ENCODE assay signal across 9 mouse cellular contexts in the genomic region with DNA sequence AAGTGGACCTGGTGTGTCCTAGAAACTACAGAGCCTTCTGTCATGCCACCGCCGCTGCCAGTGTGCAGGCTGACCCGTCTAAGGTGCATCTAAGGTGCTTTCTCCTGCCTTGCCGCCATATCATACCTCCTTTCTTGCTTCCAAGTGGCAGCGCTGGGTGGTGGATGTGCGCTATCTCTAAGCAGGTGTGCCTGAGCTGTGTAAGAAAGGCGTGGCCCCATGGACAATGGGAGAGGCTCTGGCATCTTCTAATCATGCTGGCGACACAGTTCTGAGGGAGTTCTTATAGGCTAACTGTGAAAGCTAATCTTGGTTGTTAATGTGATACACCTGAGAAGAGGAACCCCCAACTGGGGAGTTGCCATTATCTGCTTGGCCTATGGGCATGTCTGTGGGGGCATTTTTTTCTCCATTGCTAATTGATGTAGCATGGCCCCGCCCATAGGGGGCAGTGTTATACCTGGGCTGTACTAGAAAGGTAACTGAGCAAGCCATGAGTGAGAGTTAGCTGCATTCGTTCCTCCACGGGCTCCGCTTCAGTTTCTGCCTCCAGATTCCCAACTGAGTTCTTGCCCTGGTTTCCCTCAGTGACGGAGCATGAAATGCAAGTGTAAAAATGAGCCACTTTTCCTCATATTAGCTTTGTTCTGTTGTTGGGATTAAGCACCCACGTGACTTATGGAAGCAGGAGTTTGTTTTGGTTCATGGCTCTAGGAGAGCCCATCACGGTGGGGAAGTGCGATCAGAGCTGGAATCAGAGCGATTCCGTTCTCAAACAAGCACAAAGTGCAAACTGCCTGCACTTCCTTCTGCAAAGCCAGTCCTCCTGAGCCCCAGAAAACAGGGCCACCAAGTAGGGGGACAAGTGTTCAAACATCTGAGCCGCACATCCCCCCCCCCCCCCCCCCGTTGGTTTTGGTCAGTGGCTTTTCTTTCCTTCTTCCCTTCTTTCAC. TPM values are rescaled to one million over a fixed set of nuclear protein-coding genes. Genes with fewer than 3 reads are reported as not detected.
DNase-seq lines count a peak whose midpoint lies in the region; ATAC-seq lines count a peak whose summit lies in the region.
"Had no signal": no experiment of that assay in that cellular context is flagged by ENCODE, and none has a peak within 500 bp of the region (broad histone marks: within the 10 kb centered on the region; RNA-seq: fewer than 3 reads in every experiment).

No protein-coding gene starts in this region.

- H3K4me1 ChIP-seq in forebrain, embryonic 12.5 days: 0 out of 2 replicates have a peak, but pooled peaks cover 5% of the 10 kb centered on the region
- no peaks in the 10 kb centered on the region for H3K4me1 ChIP-seq in intestine, embryonic 16.5 days (ENCODE audit: control insufficient read depth, insufficient read depth, low read length)
- H3K4me1 ChIP-seq in lung, embryonic 16.5 days (replicated peaks; ENCODE audit: control insufficient read depth, insufficient read depth, low read length): no peaks in the 10 kb centered on the region
- H3K4me1 ChIP-seq: limb, embryonic 15.5 days had no signal

- no peak overlapping the region for H3K4me3 ChIP-seq in forebrain, embryonic 12.5 days (replicated peaks)
- no peak overlapping the region for H3K4me3 ChIP-seq in intestine, embryonic 16.5 days (ENCODE audit: low read length)
- peak overlapping the region; percentile 26 for H3K4me3 ChIP-seq in lung, embryonic 16.5 days (ENCODE audit: low read length)
- H3K4me3 ChIP-seq: limb, embryonic 15.5 days had no signal

- H3K4me2 ChIP-seq in forebrain, embryonic 12.5 days: 0 out of 2 replicates have a peak overlapping the region, but pooled peaks have one; percentile 15
- H3K4me2 ChIP-seq in intestine, embryonic 16.5 days (ENCODE audit: low read depth, low read length): peak overlapping the region; percentile 37
- H3K4me2 ChIP-seq in lung, embryonic 16.5 days (ENCODE audit: low read depth, low read length): peak overlapping the region; percentile 46
- H3K4me2 ChIP-seq: limb, embryonic 15.5 days had no signal

- ATAC-seq in forebrain, embryonic 12.5 days (ENCODE audit: low FRiP score): no peak
- peak; percentile 66 for ATAC-seq in intestine, embryonic 16.5 days
- ATAC-seq in lung, embryonic 16.5 days (ENCODE audit: low read depth): 0 out of 2 replicates have a peak, but pooled peaks have one; percentile 38

- peak; percentile 49 for DNase-seq in adrenal gland, adult 2 months
- no peak for DNase-seq in adrenal gland, postnatal 4 days (ENCODE audit: low spot score in 2 of 2)
- peak; percentile 56 for DNase-seq in R1 (ENCODE audit: low read depth, low spot score)
- DNase-seq in thymus, postnatal 0 days (ENCODE audit: low spot score): peak; percentile 35
- DNase-seq in spleen, postnatal 14 days (ENCODE audit: low spot score in 2 of 2): no peak

- no peaks in the 10 kb centered on the region for H3K9me3 ChIP-seq in forebrain, embryonic 12.5 days
- no peaks in the 10 kb centered on the region for H3K9me3 ChIP-seq in intestine, embryonic 16.5 days (ENCODE audit: control insufficient read depth, low read length)
- H3K9me3 ChIP-seq in lung, embryonic 16.5 days (ENCODE audit: control insufficient read depth, low read length): no peaks in the 10 kb centered on the region
- H3K9me3 ChIP-seq: limb, embryonic 15.5 days had no signal

- no peaks in the 10 kb centered on the region for H3K36me3 ChIP-seq in forebrain, embryonic 12.5 days (replicated peaks)
- H3K36me3 ChIP-seq in intestine, embryonic 16.5 days (ENCODE audit: control insufficient read depth, insufficient read depth, low read length): no peaks in the 10 kb centered on the region
- H3K36me3 ChIP-seq in lung, embryonic 16.5 days (ENCODE audit: control insufficient read depth, insufficient read depth, low read length): no peaks in the 10 kb centered on the region
- H3K36me3 ChIP-seq: limb, embryonic 15.5 days had no signal

- H3K27me3 ChIP-seq in forebrain, embryonic 12.5 days: no peaks in the 10 kb centered on the region
- no peaks in the 10 kb centered on the region for H3K27me3 ChIP-seq in intestine, embryonic 16.5 days (replicated peaks; ENCODE audit: control insufficient read depth, insufficient read depth, low read length)
- H3K27me3 ChIP-seq in lung, embryonic 16.5 days (ENCODE audit: control insufficient read depth, insufficient read depth, low read depth, low read length): no peaks in the 10 kb centered on the region
- H3K27me3 ChIP-seq: limb, embryonic 15.5 days had no signal

- no peak overlapping the region for H3K27ac ChIP-seq in forebrain, embryonic 12.5 days
- no peak overlapping the region for H3K27ac ChIP-seq in intestine, embryonic 16.5 days (ENCODE audit: low read length)
- no peak overlapping the region for H3K27ac ChIP-seq in lung, embryonic 16.5 days (ENCODE audit: low read length)
- H3K27ac ChIP-seq: limb, embryonic 15.5 days had no signal

- H3K9ac ChIP-seq in forebrain, embryonic 12.5 days: no peak overlapping the region
- no peak overlapping the region for H3K9ac ChIP-seq in intestine, embryonic 16.5 days (ENCODE audit: low read depth, low read length)
- peak overlapping the region; percentile 8; the same call in 1 of the 2 replicates for H3K9ac ChIP-seq in lung, embryonic 16.5 days (ENCODE audit: low read length)
- H3K9ac ChIP-seq: limb, embryonic 15.5 days had no signal

- 54% methylated on average over 20 of the region's 20 CpGs for WGBS in forebrain, embryonic 12.5 days
- 53% methylated on average over 20 of the region's 20 CpGs for WGBS in intestine, embryonic 16.5 days
- WGBS in lung, embryonic 16.5 days: 42% methylated on average over 20 of the region's 20 CpGs

RNA-seq across cellular contexts. Expression of gene BC048403, which starts 31.2 kb away (rescaled TPM):
- total RNA-seq in adrenal gland, adult 2 months (2021): 10 to 100 TPM in 1 of 2 experiments, 1 to 10 TPM in 1; 8.4 to 12.4 TPM
- polyA plus RNA-seq in adrenal gland, adult 2 months (2012; rRNA removed): 7.3 and 16.9 TPM in 2 replicates
- total RNA-seq in adrenal gland, postnatal 4 days (2021): 1 to 10 TPM; 9.7 TPM
- 2.5 and 3.0 TPM in 2 replicates for polyA plus RNA-seq in forebrain, embryonic 12.5 days (2016; fragmentation: Nextera tagmentation; extraction: Ambion mirVana)
- 2.6 and 3.0 TPM in 2 replicates for polyA plus RNA-seq in intestine, embryonic 16.5 days (2015; fragmentation: Nextera tagmentation; extraction: Ambion mirVana)
- polyA plus RNA-seq in lung, embryonic 16.5 days (2015; fragmentation: Nextera tagmentation; extraction: Ambion mirVana): 2.5 and 2.7 TPM in 2 replicates
- 2.1 and 2.4 TPM in 2 replicates for polyA plus RNA-seq in thymus, postnatal 0 days (2015; fragmentation: Nextera tagmentation; extraction: Ambion mirVana)

Comparison
In these comparisons a context has a peak if more than half of its experiments do, and no peak if none do; other contexts are left out.
1. DNase-seq: peak in adrenal gland, adult 2 months (single experiment), R1 (single experiment) and thymus, postnatal 0 days (single experiment); none in adrenal gland, postnatal 4 days (0 of 2) and spleen, postnatal 14 days (0 of 2).
2. Peak in every context shown above with its lines, with median percentiles within 50 percentile points of each other: H3K4me2 ChIP-seq.